Mouse (Mus musculus): ENCODE results near the gene Fhit. TPM values are rescaled to one million over a fixed set of nuclear protein-coding genes. Genes with fewer than 3 reads are reported as not detected.

The Fhit gene
- polyA plus RNA-seq, 1 experiment from 2014 or later, result 6.1 TPM

GRCm38 (mm10) chr14:10038021-10038420 is 1123.8 kb downstream of the Fhit start:
- H3K9me3 ChIP-seq (ENCODE audit: control insufficient read depth, low read length), result no peaks in the 10 kb centered on the region
- H3K4me3 ChIP-seq (ENCODE audit: control insufficient read depth in 1 of 2, insufficient read depth in 1 of 2, low read depth in 1 of 2, low read length in 2 of 2), result no peak overlapping the region
- H3K36me3 ChIP-seq (ENCODE audit: control insufficient read depth, insufficient read depth, low read length), result no peaks in the 10 kb centered on the region
- H3K27ac ChIP-seq (replicated peaks in 1 of 2; ENCODE audit: control insufficient read depth in 1 of 2, insufficient read depth in 1 of 2, low read depth in 2 of 2, low read length in 2 of 2), result no peak overlapping the region
- H3K27me3 ChIP-seq (ENCODE audit: control insufficient read depth, insufficient read depth, low read length), result no peaks in the 10 kb centered on the region
- H3K4me2 ChIP-seq (ENCODE audit: low read length), result no peak overlapping the region
- 88% methylated on average over 6 of the region's 6 CpGs for WGBS
- H3K9ac ChIP-seq (ENCODE audit: low read length), result no peak overlapping the region
- ATAC-seq (ENCODE audit: insufficient number of reproducible peaks, insufficient read depth, low FRiP score, low read depth), result no peak
- H3K4me1 ChIP-seq (ENCODE audit: control insufficient read depth in 2 of 2, insufficient read depth in 2 of 2, low read length in 2 of 2), result no peaks in the 10 kb centered on the region

DNA sequence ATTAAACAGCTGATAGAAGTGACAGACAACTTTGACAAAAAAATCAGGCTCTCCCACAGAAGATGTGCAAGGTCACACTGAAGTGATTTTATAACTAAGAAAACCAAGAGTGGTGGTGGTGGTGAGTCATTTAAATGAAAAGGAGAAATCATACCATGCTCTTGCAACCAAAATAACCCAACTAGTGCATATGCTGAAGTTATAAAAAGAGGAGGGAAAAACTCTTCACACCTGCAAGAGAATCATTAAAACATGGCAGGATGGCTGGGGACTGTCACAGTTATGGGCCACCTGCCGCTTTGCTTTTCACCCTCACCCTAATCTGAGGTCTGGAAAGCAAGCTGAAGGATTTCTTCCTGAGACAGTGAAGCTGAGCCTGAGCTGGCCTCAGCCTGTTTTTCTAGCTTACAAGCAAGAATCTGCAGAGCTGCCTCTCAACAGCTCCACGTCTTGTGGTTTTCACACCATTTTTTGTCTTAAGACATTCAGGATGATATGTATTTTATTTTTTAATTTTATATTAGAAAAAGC is 1125.1 kb downstream of the Fhit start:
- no peaks in the 10 kb centered on the region for H3K27me3 ChIP-seq (ENCODE audit: control insufficient read depth, insufficient read depth, low read length)
- 59% methylated on average over 2 of the region's 2 CpGs for WGBS
- H3K4me2 ChIP-seq (ENCODE audit: low read length), result no peak overlapping the region
- ATAC-seq (ENCODE audit: insufficient number of reproducible peaks, insufficient read depth, low FRiP score, low read depth), result no peak
- H3K9ac ChIP-seq (ENCODE audit: low read length), result no peak overlapping the region
- no peak overlapping the region for H3K4me3 ChIP-seq (ENCODE audit: control insufficient read depth in 1 of 2, insufficient read depth in 1 of 2, low read depth in 1 of 2, low read length in 2 of 2)
- no peak overlapping the region for H3K27ac ChIP-seq (replicated peaks in 1 of 2; ENCODE audit: control insufficient read depth in 1 of 2, insufficient read depth in 1 of 2, low read depth in 2 of 2, low read length in 2 of 2)
- H3K9me3 ChIP-seq (ENCODE audit: control insufficient read depth, low read length), result no peaks in the 10 kb centered on the region
- H3K4me1 ChIP-seq (ENCODE audit: control insufficient read depth in 2 of 2, insufficient read depth in 2 of 2, low read length in 2 of 2), result no peaks in the 10 kb centered on the region
- H3K36me3 ChIP-seq (ENCODE audit: control insufficient read depth, insufficient read depth, low read length), result no peaks in the 10 kb centered on the region

DNA sequence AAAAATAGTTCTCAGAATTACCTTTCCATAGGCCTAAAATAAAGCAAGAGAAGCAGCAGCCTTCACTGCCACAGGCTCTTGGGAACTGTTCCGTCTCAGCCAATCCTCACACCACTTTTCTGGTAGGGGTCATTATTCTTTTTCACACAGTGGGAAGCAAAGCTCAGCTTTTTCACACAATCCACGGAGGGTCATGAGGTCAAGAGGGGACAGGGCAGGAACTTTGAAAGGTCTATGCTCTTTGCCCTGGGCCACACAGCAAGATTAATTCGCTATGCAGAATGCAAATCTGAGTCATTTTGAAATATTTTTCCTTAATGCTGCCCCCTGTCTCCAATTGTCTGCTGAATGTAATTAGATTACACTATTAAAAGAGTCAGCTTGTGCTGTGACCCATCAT is 1126.2 kb downstream of the Fhit start:
- 64% methylated on average over 3 of the region's 3 CpGs for WGBS
- no peak for ATAC-seq (ENCODE audit: insufficient number of reproducible peaks, insufficient read depth, low FRiP score, low read depth)

GRCm38 (mm10) chr14:10035270-10035669 is 1126.6 kb downstream of the Fhit start:
- no peaks in the 10 kb centered on the region for H3K9me3 ChIP-seq (ENCODE audit: control insufficient read depth, low read length)
- no peak overlapping the region for H3K4me3 ChIP-seq (ENCODE audit: control insufficient read depth in 1 of 2, insufficient read depth in 1 of 2, low read depth in 1 of 2, low read length in 2 of 2)
- H3K4me1 ChIP-seq (ENCODE audit: control insufficient read depth in 2 of 2, insufficient read depth in 2 of 2, low read length in 2 of 2), result no peaks in the 10 kb centered on the region
- no peak for ATAC-seq (ENCODE audit: insufficient number of reproducible peaks, insufficient read depth, low FRiP score, low read depth)
- no peak overlapping the region for H3K27ac ChIP-seq (replicated peaks in 1 of 2; ENCODE audit: control insufficient read depth in 1 of 2, insufficient read depth in 1 of 2, low read depth in 2 of 2, low read length in 2 of 2)
- no peaks in the 10 kb centered on the region for H3K36me3 ChIP-seq (ENCODE audit: control insufficient read depth, insufficient read depth, low read length)
- WGBS, result 68% methylated on average over 2 of the region's 2 CpGs
- H3K4me2 ChIP-seq (ENCODE audit: low read length), result no peak overlapping the region
- no peaks in the 10 kb centered on the region for H3K27me3 ChIP-seq (ENCODE audit: control insufficient read depth, insufficient read depth, low read length)
- no peak overlapping the region for H3K9ac ChIP-seq (ENCODE audit: low read length)

More for the DNA sequence above, 1126.2 kb downstream of the Fhit start:
- no peaks in the 10 kb centered on the region for H3K4me1 ChIP-seq (ENCODE audit: control insufficient read depth in 2 of 2, insufficient read depth in 2 of 2, low read length in 2 of 2)
- no peaks in the 10 kb centered on the region for H3K36me3 ChIP-seq (ENCODE audit: control insufficient read depth, insufficient read depth, low read length)
- H3K4me2 ChIP-seq (ENCODE audit: low read length), result no peak overlapping the region
- no peak overlapping the region for H3K9ac ChIP-seq (ENCODE audit: low read length)
- H3K27ac ChIP-seq (replicated peaks in 1 of 2; ENCODE audit: control insufficient read depth in 1 of 2, insufficient read depth in 1 of 2, low read depth in 2 of 2, low read length in 2 of 2), result no peak overlapping the region
- H3K27me3 ChIP-seq (ENCODE audit: control insufficient read depth, insufficient read depth, low read length), result no peaks in the 10 kb centered on the region
- H3K9me3 ChIP-seq (ENCODE audit: control insufficient read depth, low read length), result no peaks in the 10 kb centered on the region
- no peak overlapping the region for H3K4me3 ChIP-seq (ENCODE audit: control insufficient read depth in 1 of 2, insufficient read depth in 1 of 2, low read depth in 1 of 2, low read length in 2 of 2)

GRCm38 (mm10) chr14:10023382-10023781 is 1138.5 kb downstream of the Fhit start:
- Histone ChIP-seq H3K27ac (replicated peaks in 1 of 2; ENCODE audit: control insufficient read depth in 1 of 2, insufficient read depth in 1 of 2, low read depth in 2 of 2, low read length in 2 of 2) (no peak overlapping the region), H3K36me3 (ENCODE audit: control insufficient read depth, insufficient read depth, low read length) (no peaks in the 10 kb centered on the region), H3K4me1 (ENCODE audit: control insufficient read depth in 2 of 2, insufficient read depth in 2 of 2, low read length in 2 of 2) (0 out of 4 replicates have a peak, but pooled peaks cover 0 to 4% of the 10 kb centered on the region in 2 experiments), H3K27me3 (ENCODE audit: control insufficient read depth, insufficient read depth, low read length) (no peaks in the 10 kb centered on the region), H3K4me2 (ENCODE audit: low read length) (no peak overlapping the region), H3K4me3 (ENCODE audit: control insufficient read depth in 1 of 2, insufficient read depth in 1 of 2, low read depth in 1 of 2, low read length in 2 of 2) (no peak overlapping the region), H3K9me3 (ENCODE audit: control insufficient read depth, low read length) (no peaks in the 10 kb centered on the region), H3K9ac (ENCODE audit: low read length) (no peak overlapping the region)
- no peak for ATAC-seq (ENCODE audit: insufficient number of reproducible peaks, insufficient read depth, low FRiP score, low read depth)
- 87% methylated on average over 2 of the region's 2 CpGs for WGBS

DNA sequence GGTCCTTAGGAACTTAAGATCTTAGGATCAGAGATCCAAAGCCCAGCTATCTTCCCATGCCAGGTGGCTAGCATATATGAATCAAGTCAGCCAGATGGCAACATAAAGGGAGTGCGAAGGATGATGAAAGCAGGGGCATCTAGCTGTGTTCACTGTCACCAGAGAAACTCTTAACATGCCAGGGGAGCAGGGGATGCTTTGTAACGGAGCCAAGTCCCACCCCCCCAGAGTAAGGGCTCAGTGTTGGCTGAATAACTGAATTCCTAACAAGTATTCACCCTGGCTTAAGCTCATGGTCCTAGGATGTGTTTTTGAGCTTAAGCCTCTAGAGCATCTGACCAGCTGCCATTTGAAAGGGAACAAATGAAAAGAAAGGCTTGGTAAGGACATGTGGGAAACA is 1139.5 kb downstream of the Fhit start:
- 44% methylated on average over 2 of the region's 2 CpGs for WGBS
- Histone ChIP-seq H3K27ac (replicated peaks in 1 of 2; ENCODE audit: control insufficient read depth in 1 of 2, insufficient read depth in 1 of 2, low read depth in 2 of 2, low read length in 2 of 2) (no peak overlapping the region), H3K36me3 (ENCODE audit: control insufficient read depth, insufficient read depth, low read length) (no peaks in the 10 kb centered on the region), H3K4me3 (ENCODE audit: control insufficient read depth in 1 of 2, insufficient read depth in 1 of 2, low read depth in 1 of 2, low read length in 2 of 2) (no peak overlapping the region), H3K9ac (ENCODE audit: low read length) (no peak overlapping the region), H3K4me1 (ENCODE audit: control insufficient read depth in 2 of 2, insufficient read depth in 2 of 2, low read length in 2 of 2) (0 out of 4 replicates have a peak, but pooled peaks cover 0 to 4% of the 10 kb centered on the region in 2 experiments), H3K27me3 (ENCODE audit: control insufficient read depth, insufficient read depth, low read length) (no peaks in the 10 kb centered on the region), H3K4me2 (ENCODE audit: low read length) (no peak overlapping the region), H3K9me3 (ENCODE audit: control insufficient read depth, low read length) (no peaks in the 10 kb centered on the region)
- no peak for ATAC-seq (ENCODE audit: insufficient number of reproducible peaks, insufficient read depth, low FRiP score, low read depth)

- Histone ChIP-seq H3K9ac (ENCODE audit: low read length) (no peak overlapping the region), H3K27me3 (ENCODE audit: control insufficient read depth, insufficient read depth, low read length) (no peaks in the 10 kb centered on the region), H3K4me2 (ENCODE audit: low read length) (no peak overlapping the region), H3K36me3 (ENCODE audit: control insufficient read depth, insufficient read depth, low read length) (no peaks in the 10 kb centered on the region), H3K4me3 (ENCODE audit: control insufficient read depth in 1 of 2, insufficient read depth in 1 of 2, low read depth in 1 of 2, low read length in 2 of 2) (no peak overlapping the region), H3K27ac (replicated peaks in 1 of 2; ENCODE audit: control insufficient read depth in 1 of 2, insufficient read depth in 1 of 2, low read depth in 2 of 2, low read length in 2 of 2) (no peak overlapping the region), H3K9me3 (ENCODE audit: control insufficient read depth, low read length) (no peaks in the 10 kb centered on the region), H3K4me1 (ENCODE audit: control insufficient read depth in 2 of 2, insufficient read depth in 2 of 2, low read length in 2 of 2) (0 out of 4 replicates have a peak, but pooled peaks cover 0 to 4% of the 10 kb centered on the region in 2 experiments)
- ATAC-seq (ENCODE audit: insufficient number of reproducible peaks, insufficient read depth, low FRiP score, low read depth), result no peak; the same call in 1 of the 2 replicates
- WGBS, result 53% methylated on average over 5 of the region's 5 CpGs
These were observed 1141.3 kb downstream of the Fhit start for GRCm38 (mm10) chr14:10020400-10021140.
